Mouse (Mus musculus): ENCODE results near the gene Slc35f6.

GRCm38 (mm10) chr5:30619211-30619610 lies 28.5 kb upstream of the Slc35f6 start:
- no peak for TF ChIP-seq POLR2A (IDR thresholded peaks at IDR 0.05; ENCODE audit: low read depth, low read length)
- TF ChIP-seq CTCF (IDR thresholded peaks at IDR 0.05; ENCODE audit: borderline replicate concordance, insufficient read depth, low read length) = no peak

Data from embryonic fibroblast, embryonic 13.5 days (primary cell).